Mouse (Mus musculus) limb, embryonic 12.5 days (tissue): ENCODE results near the gene Brms1. TPM values are rescaled to one million over a fixed set of nuclear protein-coding genes. Genes with fewer than 3 reads are reported as not detected.

Experiments used
- ATAC-seq: fragments of 200-750 bp; cut with Nextera tagmentation; 2 replicates; pipeline ENCODE4 v1.8.0; 2017; ENCODE audit warnings: low read depth, moderate TSS enrichment; ENCODE audit not compliant: insufficient number of reproducible peaks, insufficient read depth, low FRiP score, low TSS enrichment
- H3K27ac ChIP-seq: fragments of 300-500 bp; sonication (generic); 2 replicates; pipeline ENCODE4 v1.5.1; 2016; ENCODE audit warnings: mild to moderate bottlenecking, moderate library complexity
- H3K27me3 ChIP-seq: fragments of 300-500 bp; sonication (generic); 2 replicates; pipeline ENCODE4 v1.6.1; 2016; ENCODE audit warnings: mild to moderate bottlenecking, moderate library complexity
- H3K36me3 ChIP-seq: fragments of 300-500 bp; sonication (generic); 2 replicates; pipeline ENCODE4 v1.6.1; 2016; ENCODE audit warnings: mild to moderate bottlenecking, moderate library complexity
- H3K4me1 ChIP-seq: fragments of 300-500 bp; sonication (generic); replicated peaks from 2 replicates; pipeline ENCODE4 v1.6.1; 2016
- H3K4me2 ChIP-seq: fragments of 300-500 bp; sonication (generic); 2 replicates; pipeline ENCODE4 v1.6.1; 2016; ENCODE audit warnings: mild to moderate bottlenecking, moderate library complexity
- H3K4me3 ChIP-seq: fragments of 300-500 bp; sonication (generic); replicated peaks from 2 replicates; pipeline ENCODE4 v1.5.1; 2016; ENCODE audit warnings: mild to moderate bottlenecking
- H3K9ac ChIP-seq: fragments of 300-500 bp; sonication (generic); replicated peaks from 2 replicates; pipeline ENCODE4 v1.6.1; 2016; ENCODE audit warnings: mild to moderate bottlenecking, moderate library complexity
- H3K9me3 ChIP-seq: fragments of 300-500 bp; sonication (generic); 2 replicates; pipeline ENCODE4 v1.6.1; 2016; ENCODE audit warnings: mild to moderate bottlenecking, moderate library complexity
- WGBS: fragments of 180-500 bp; shearing (Covaris S2); methylation state at CpG from one replicate; pipeline ENCODE4 v1.1.7; 2016; 5-methylcytosine and 5-hydroxymethylcytosine counted together
- polyA plus RNA-seq: library from polyadenylated mRNA; unstranded; fragments of >200 nt; fragmentation: Nextera tagmentation; extraction: Ambion mirVana; gene quantifications from 2 replicates; pipeline ENCODE4 v1.2.1, GENCODE M21; 2016

Brms1 gene
- polyA plus RNA-seq, 1 experiment from 2014 or later: 48.3 TPM

- Histone ChIP-seq H3K4me3 (peak within 1 kb of the TSS; percentile 69), H3K27ac (peak within 1 kb of the TSS; percentile 99), H3K4me1 (peaks cover 62% of the 10 kb centered on the region), H3K9ac (peak within 1 kb of the TSS; percentile 86), H3K9me3 (no peaks in the 10 kb centered on the region), H3K27me3 (peaks cover 9% of the 10 kb centered on the region), H3K36me3 (no peaks in the 10 kb centered on the region), H3K4me2 (peak within 1 kb of the TSS; percentile 99)
- peak; percentile 46 for ATAC-seq
- WGBS: 1% methylated on average over 55 of the region's 56 CpGs
These were observed 26.9 kb downstream of the Brms1 start, which contains the start of gene Cd248 for GRCm38 (mm10) chr19:5067867-5068569. Cd248 (plus strand) TSS chr19:5068078.

GRCm38 (mm10) chr19:5068570-5069234 is 27.5 kb downstream of the Brms1 start:
- Histone ChIP-seq H3K27me3 (peaks cover 9% of the 10 kb centered on the region), H3K9me3 (no peaks in the 10 kb centered on the region), H3K36me3 (no peaks in the 10 kb centered on the region), H3K4me2 (peak overlapping the region; percentile 99), H3K4me1 (peaks cover 64% of the 10 kb centered on the region), H3K4me3 (peak overlapping the region; percentile 69), H3K9ac (peak overlapping the region; percentile 86), H3K27ac (peak overlapping the region; percentile 99)
- WGBS: 38% methylated on average over 21 of the region's 21 CpGs
- ATAC-seq: no peak

- 67% methylated on average over 5 of the region's 5 CpGs for WGBS
- H3K4me3 ChIP-seq: peak overlapping the region; percentile 69
- ATAC-seq: no peak
- H3K9me3 ChIP-seq: no peaks in the 10 kb centered on the region
- peaks cover 62% of the 10 kb centered on the region for H3K4me1 ChIP-seq
- H3K9ac ChIP-seq: no peak overlapping the region; the same call in 1 of the 2 replicates
- H3K27ac ChIP-seq: peak overlapping the region; percentile 99; the same call in 1 of the 2 replicates
- no peaks in the 10 kb centered on the region for H3K36me3 ChIP-seq
- peak overlapping the region; percentile 99 for H3K4me2 ChIP-seq
- H3K27me3 ChIP-seq: peaks cover 15% of the 10 kb centered on the region
These were observed 28.3 kb downstream of the Brms1 start for GRCm38 (mm10) chr19:5069486-5069885.

- H3K27me3 ChIP-seq: peaks cover 17% of the 10 kb centered on the region
- H3K27ac ChIP-seq: peak overlapping the region; percentile 99
- H3K36me3 ChIP-seq: no peaks in the 10 kb centered on the region
- H3K4me2 ChIP-seq: peak overlapping the region; percentile 99
- H3K4me3 ChIP-seq: peak overlapping the region; percentile 69
- no peak overlapping the region; the same call in 1 of the 2 replicates for H3K9ac ChIP-seq
- no peaks in the 10 kb centered on the region for H3K9me3 ChIP-seq
- no peak for ATAC-seq
- WGBS: 75% methylated on average over 7 of the region's 7 CpGs
- H3K4me1 ChIP-seq: peaks cover 59% of the 10 kb centered on the region
These were observed 28.8 kb downstream of the Brms1 start for GRCm38 (mm10) chr19:5069978-5070377.

GRCm38 (mm10) chr19:5071077-5071476 is 29.9 kb downstream of the Brms1 start:
- ATAC-seq: no peak
- H3K9me3 ChIP-seq: no peaks in the 10 kb centered on the region
- peak overlapping the region; percentile 99 for H3K27ac ChIP-seq
- H3K27me3 ChIP-seq: peaks cover 17% of the 10 kb centered on the region
- H3K36me3 ChIP-seq: no peaks in the 10 kb centered on the region
- H3K9ac ChIP-seq: peak overlapping the region; percentile 55
- peak overlapping the region; percentile 99 for H3K4me2 ChIP-seq
- 2% methylated on average over 11 of the region's 11 CpGs for WGBS
- H3K4me1 ChIP-seq: peaks cover 52% of the 10 kb centered on the region
- peak overlapping the region; percentile 69 for H3K4me3 ChIP-seq

GRCm38 (mm10) chr19:5071545-5072369 is 30.6 kb downstream of the Brms1 start:
- Histone ChIP-seq H3K9me3 (no peaks in the 10 kb centered on the region), H3K27ac (peak overlapping the region; percentile 99), H3K4me2 (peak overlapping the region; percentile 99), H3K4me3 (peak overlapping the region; percentile 69), H3K4me1 (peaks cover 50% of the 10 kb centered on the region), H3K36me3 (no peaks in the 10 kb centered on the region), H3K9ac (peak overlapping the region; percentile 55), H3K27me3 (peaks cover 17% of the 10 kb centered on the region)
- ATAC-seq: peak; percentile 85
- under 1% methylated on average over 40 of the region's 40 CpGs for WGBS

GRCm38 (mm10) chr19:5072389-5073019 is 31.4 kb downstream of the Brms1 start:
- under 1% methylated on average over 20 of the region's 20 CpGs for WGBS
- Histone ChIP-seq H3K4me1 (peaks cover 43% of the 10 kb centered on the region), H3K4me2 (peak overlapping the region; percentile 99), H3K9ac (peak overlapping the region; percentile 27; the same call in 1 of the 2 replicates), H3K27me3 (peaks cover 17% of the 10 kb centered on the region), H3K4me3 (peak overlapping the region; percentile 69), H3K36me3 (no peaks in the 10 kb centered on the region), H3K9me3 (no peaks in the 10 kb centered on the region), H3K27ac (peak overlapping the region; percentile 99)
- peak; percentile 7; the same call in 1 of the 2 replicates for ATAC-seq

DNA sequence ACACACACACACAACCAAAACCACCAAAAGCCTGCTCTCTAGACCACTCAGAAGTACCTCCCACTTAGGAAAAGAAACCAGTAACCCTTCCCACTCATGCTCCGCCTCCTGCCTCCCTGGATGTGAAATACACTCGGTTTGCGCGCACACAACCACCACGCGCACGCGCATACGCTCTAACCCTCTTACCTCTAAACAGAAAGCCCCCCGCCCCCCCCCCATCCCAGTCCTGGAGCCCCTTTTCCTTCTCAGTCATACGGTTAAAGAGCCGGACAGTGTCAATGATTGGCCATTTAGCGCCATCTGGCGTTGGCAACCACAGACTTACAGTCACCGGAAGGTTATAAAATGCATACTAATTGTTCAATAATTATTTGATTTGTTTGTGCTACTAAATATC is 31.9 kb downstream of the Brms1 start:
- Histone ChIP-seq H3K4me1 (peaks cover 41% of the 10 kb centered on the region), H3K27me3 (peaks cover 14% of the 10 kb centered on the region), H3K9ac (no peak overlapping the region), H3K36me3 (no peaks in the 10 kb centered on the region), H3K4me3 (peak overlapping the region; percentile 69), H3K27ac (peak overlapping the region; percentile 99), H3K4me2 (peak overlapping the region; percentile 99), H3K9me3 (no peaks in the 10 kb centered on the region)
- ATAC-seq: peak; percentile 16; the same call in 1 of the 2 replicates
- under 1% methylated on average over 15 of the region's 15 CpGs for WGBS

- 39% methylated on average over 5 of the region's 5 CpGs for WGBS
- H3K4me2 ChIP-seq: peak overlapping the region; percentile 99; the same call in 1 of the 2 replicates
- H3K9ac ChIP-seq: no peak overlapping the region
- no peaks in the 10 kb centered on the region for H3K36me3 ChIP-seq
- ATAC-seq: no peak
- H3K4me1 ChIP-seq: peaks cover 37% of the 10 kb centered on the region
- H3K4me3 ChIP-seq: no peak overlapping the region
- H3K27me3 ChIP-seq: peaks cover 13% of the 10 kb centered on the region
- no peak overlapping the region for H3K27ac ChIP-seq
- H3K9me3 ChIP-seq: no peaks in the 10 kb centered on the region
These were observed 32.4 kb downstream of the Brms1 start for GRCm38 (mm10) chr19:5073518-5073917.

DNA sequence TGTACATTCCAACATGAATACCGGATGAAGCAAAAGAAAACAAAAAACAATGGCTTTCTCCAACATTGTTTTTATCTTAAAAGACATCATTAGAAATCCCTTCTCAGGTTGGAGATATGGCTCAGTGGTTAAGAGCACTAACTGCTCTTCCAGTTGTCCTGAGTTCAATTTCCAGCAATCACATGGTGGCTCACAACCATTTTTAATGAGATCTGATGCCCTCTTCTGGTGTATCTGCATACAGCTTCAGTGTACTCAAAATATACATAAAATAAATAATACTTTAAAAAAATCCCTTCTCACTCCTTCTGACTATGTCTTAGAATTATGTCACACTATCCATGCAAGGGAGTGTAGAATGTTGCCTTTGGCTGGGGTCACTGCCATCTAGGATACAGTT is 38.1 kb downstream of the Brms1 start:
- ATAC-seq: no peak
- WGBS: 90% methylated on average over 1 of the region's 1 CpGs
- no peaks in the 10 kb centered on the region for H3K36me3 ChIP-seq
- H3K4me2 ChIP-seq: no peak overlapping the region
- H3K4me3 ChIP-seq: no peak overlapping the region
- no peaks in the 10 kb centered on the region for H3K4me1 ChIP-seq
- H3K27ac ChIP-seq: no peak overlapping the region
- H3K9me3 ChIP-seq: no peaks in the 10 kb centered on the region
- no peak overlapping the region for H3K9ac ChIP-seq
- peaks cover 56% of the 10 kb centered on the region for H3K27me3 ChIP-seq
